Mouse (Mus musculus): ENCODE measurements around the gene Vsig8. TPM values are rescaled to one million over a fixed set of nuclear protein-coding genes. Genes with fewer than 3 reads are reported as not detected.
A peak's percentile ranks its signal among the peaks of the same experiment; 100 is the strongest.

Gene Vsig8
- polyA plus RNA-seq, 1 experiment from 2014 or later, result 0.04 TPM

DNA sequence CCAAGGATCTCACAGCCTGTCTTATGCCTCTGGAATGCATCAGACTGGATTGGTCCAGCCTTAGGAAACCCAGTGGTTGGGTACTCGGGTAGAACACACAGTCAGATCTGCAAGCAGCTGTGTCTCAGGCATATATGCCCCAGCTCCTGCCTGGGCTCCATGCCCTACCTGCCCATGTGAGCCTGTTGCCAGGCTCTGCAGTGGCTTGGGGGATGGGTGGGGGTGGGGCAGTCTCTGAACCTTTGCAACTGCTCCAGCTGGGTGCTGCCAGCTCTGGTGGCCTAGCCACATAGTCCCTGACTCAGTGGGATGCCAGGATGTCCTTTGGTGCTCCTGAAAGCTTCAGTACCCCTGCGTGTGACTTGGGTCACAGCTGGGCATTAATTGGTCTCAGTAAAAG is 6.4 kb upstream of the Vsig8 start:
- peaks cover 5% of the 10 kb centered on the region for H3K27me3 ChIP-seq
- ATAC-seq (no peak), DNase-seq (ENCODE audit: low read depth, low spot score) (no peak)
- no peak for TF ChIP-seq CTCF (IDR thresholded peaks at IDR 0.05)
- CTCF ChIA-PET, result no interaction called here
- in situ Hi-C loops (cut with MboI; ENCODE audit: low pct_unique_long_range_greater_than_20kb), result loop anchor here (25.0 kb wide), 1 partner anchor 838 kb away; no protein-coding TSS in a partner anchor
- POLR2A ChIA-PET, result no interaction called here

DNA sequence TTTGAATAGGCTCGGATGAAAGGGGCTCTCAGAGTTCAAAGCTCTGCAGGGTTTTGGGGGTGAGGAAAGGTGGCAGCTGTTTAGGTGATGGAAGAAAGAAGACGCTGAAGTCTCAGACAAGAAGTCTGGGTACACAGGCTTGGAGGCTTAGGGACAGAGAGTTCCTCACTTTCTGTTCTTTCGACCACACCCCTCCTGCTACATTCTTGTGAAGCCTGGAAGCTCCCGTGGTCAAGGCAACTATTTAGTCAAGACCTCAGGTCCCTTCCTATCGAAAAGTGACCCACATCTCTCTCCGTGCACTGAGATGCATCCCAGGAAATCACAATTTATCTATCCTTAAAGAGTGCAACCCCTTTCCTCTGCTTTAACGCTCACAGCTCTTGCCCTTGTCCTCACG is 6.0 kb upstream of the Vsig8 start:
- POLR2A ChIA-PET, result no interaction called here
- peaks cover 5% of the 10 kb centered on the region for H3K27me3 ChIP-seq
- DNase-seq (ENCODE audit: low read depth, low spot score) (no peak), ATAC-seq (no peak)
- CTCF ChIA-PET, result no interaction called here
- no peak for TF ChIP-seq CTCF (IDR thresholded peaks at IDR 0.05)
- in situ Hi-C loops (cut with MboI; ENCODE audit: low pct_unique_long_range_greater_than_20kb), result loop anchor here (25.0 kb wide), 1 partner anchor 838 kb away; no protein-coding TSS in a partner anchor

DNA sequence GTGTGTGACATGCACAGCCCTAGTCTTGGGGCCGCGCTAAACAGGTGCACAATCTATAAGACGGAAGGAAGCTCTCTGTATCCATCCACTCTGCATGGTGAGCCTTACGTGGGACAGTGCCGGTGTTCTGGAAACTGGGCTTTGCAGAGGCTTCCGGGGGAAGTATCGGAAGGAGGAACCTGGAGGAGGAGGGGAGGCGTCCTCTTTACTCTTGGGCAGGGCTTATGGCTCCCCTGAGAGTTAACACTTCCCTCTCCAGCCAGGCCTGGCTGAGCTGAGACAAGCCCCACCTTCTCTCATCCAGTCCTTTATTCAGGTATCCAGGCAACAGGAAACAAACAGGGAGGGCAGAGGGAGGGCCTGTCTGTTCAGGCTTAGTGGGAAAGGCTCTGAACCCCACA is 5.2 kb upstream of the Vsig8 start:
- CTCF ChIA-PET, result no interaction called here
- no peaks in the 10 kb centered on the region for H3K27me3 ChIP-seq
- ATAC-seq (no peak), DNase-seq (ENCODE audit: low read depth, low spot score) (no peak)
- no peak for TF ChIP-seq CTCF (IDR thresholded peaks at IDR 0.05)
- POLR2A ChIA-PET, result no interaction called here
- in situ Hi-C loops (cut with MboI; ENCODE audit: low pct_unique_long_range_greater_than_20kb), result no loop called here

- TF ChIP-seq CTCF (IDR thresholded peaks at IDR 0.05), result no peak
- ChIA-PET POLR2A (no interaction called here), CTCF (interaction anchor here (0.8 kb wide), 1 partner anchor 12 kb away, joined by 3 read pairs; no protein-coding TSS in a partner anchor)
- H3K27me3 ChIP-seq, result no peaks in the 10 kb centered on the region
- in situ Hi-C loops (cut with MboI; ENCODE audit: low pct_unique_long_range_greater_than_20kb), result no loop called here
- no peak for DNase-seq (ENCODE audit: low read depth, low spot score)
- ATAC-seq, result no peak
These were observed 4.7 kb upstream of the Vsig8 start for GRCm38 (mm10) chr1:172551009-172551408.

DNA sequence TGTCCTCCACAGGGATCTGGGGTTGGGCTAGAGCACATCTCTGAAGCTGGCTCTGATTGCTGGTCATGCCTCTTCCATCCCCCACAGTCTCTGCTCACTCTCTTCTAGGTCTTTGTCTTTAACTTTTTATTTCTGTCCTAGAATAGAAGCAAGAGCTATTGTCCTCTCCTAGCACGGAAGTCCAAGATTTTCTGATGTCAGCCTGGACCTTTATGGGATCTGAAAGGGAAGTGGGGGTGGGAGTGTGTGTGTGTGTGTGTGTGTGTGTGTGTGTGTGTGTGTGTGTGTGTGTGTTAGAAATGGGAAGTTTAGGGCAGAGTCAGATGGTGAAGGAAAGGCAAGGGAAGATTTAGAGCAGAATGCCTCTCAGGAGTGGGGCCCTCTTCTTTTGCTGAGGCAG is 3.1 kb upstream of the Vsig8 start:
- ChIA-PET CTCF (no interaction called here), POLR2A (no interaction called here)
- ATAC-seq (no peak), DNase-seq (ENCODE audit: low read depth, low spot score) (no peak)
- in situ Hi-C loops (cut with MboI; ENCODE audit: low pct_unique_long_range_greater_than_20kb), result no loop called here
- H3K27me3 ChIP-seq, result no peaks in the 10 kb centered on the region
- TF ChIP-seq CTCF (IDR thresholded peaks at IDR 0.05), result no peak

DNA sequence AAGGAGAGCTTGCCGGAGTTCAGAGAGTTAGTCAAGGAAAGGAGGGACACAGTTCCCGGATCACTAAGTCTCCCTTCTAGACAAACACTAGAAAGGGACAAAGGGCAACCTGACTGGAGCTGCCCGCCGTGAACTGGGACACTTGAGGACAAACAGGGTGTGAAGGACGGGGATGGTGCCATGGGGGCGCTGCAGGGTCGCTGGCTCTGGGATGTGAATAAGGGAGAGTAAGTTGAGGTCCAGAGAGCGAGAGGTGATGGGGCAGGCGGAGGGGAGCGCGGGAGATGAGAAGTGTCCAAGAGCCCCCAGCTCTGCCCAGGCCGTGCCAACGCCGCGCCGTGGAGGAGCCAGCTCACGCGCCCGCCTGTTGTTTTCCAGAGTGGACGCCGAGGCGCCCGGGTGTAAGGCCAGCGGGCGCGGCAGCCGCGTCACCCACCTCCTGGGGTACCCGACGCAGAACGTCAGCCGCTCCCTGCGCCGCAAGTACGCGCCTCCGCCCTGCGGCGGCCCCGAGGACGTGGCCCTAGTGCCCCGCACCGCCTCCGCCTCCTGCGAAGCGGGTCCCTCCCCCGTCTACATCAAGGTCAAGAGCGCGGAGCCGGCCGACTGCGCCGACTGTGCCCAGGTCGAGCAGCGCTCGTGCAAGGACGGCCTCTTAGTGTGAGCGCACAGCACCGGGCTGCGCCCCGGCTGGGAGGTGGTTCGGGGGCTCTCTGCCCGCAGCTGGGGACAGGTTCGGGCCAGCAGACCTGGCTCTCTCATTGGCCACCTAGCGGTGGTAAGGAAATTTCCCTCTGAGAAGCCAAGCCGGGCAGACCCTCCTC is 7.1 kb downstream of the Vsig8 start:
- no peak for DNase-seq (ENCODE audit: low read depth, low spot score)
- ChIA-PET POLR2A (no interaction called here), CTCF (interaction anchor here (0.7 to 1.9 kb wide), 10 partner anchors 9 to 60 kb away, joined by 3 to 8 read pairs (median 3); no protein-coding TSS in a partner anchor)
- H3K27me3 ChIP-seq, result peaks cover 12% of the 10 kb centered on the region
- in situ Hi-C loops (cut with MboI; ENCODE audit: low pct_unique_long_range_greater_than_20kb), result no loop called here
- no peak for TF ChIP-seq CTCF (IDR thresholded peaks at IDR 0.05)
- peak; percentile 91 for ATAC-seq

- POLR2A ChIA-PET, result no interaction called here
- peaks cover 12% of the 10 kb centered on the region for H3K27me3 ChIP-seq
- ATAC-seq, result no peak
- no peak for DNase-seq (ENCODE audit: low read depth, low spot score)
- CTCF ChIA-PET, result interaction anchor here (0.7 to 1.9 kb wide), 8 partner anchors 9 to 56 kb away, joined by 3 to 8 read pairs (median 4); no protein-coding TSS in a partner anchor
- TF ChIP-seq CTCF (IDR thresholded peaks at IDR 0.05), result no peak
- in situ Hi-C loops (cut with MboI; ENCODE audit: low pct_unique_long_range_greater_than_20kb), result no loop called here
These were observed 7.7 kb downstream of the Vsig8 start for GRCm38 (mm10) chr1:172563465-172563828.

DNA sequence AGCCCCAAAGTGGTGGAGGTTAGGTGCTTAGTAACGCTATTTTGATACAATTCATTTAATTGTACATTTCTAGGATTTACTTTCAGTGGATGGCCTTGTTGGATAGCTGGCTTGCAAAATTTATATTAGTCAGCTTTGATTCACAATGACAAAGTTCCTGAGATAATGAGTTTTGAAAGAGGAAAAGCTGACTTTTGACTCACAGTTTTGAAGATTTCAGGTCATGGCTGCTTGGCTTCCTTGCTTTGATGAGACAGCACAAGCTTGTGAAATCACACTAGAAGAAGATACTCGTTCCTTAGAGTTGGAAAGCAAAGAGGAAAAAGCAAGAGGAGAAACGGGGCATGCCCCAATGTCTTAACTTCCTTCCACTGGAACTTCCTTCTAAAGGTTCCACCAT is 10.4 kb downstream of the Vsig8 start:
- peaks cover 12% of the 10 kb centered on the region for H3K27me3 ChIP-seq
- TF ChIP-seq CTCF (IDR thresholded peaks at IDR 0.05), result no peak
- ChIA-PET POLR2A (no interaction called here), CTCF (no interaction called here)
- in situ Hi-C loops (cut with MboI; ENCODE audit: low pct_unique_long_range_greater_than_20kb), result no loop called here
- DNase-seq (ENCODE audit: low read depth, low spot score) (no peak), ATAC-seq (no peak)

GRCm38 (mm10) chr1:172567758-172568157 is 12.0 kb downstream of the Vsig8 start:
- no peak for DNase-seq (ENCODE audit: low read depth, low spot score)
- in situ Hi-C loops (cut with MboI; ENCODE audit: low pct_unique_long_range_greater_than_20kb), result no loop called here
- TF ChIP-seq CTCF (IDR thresholded peaks at IDR 0.05), result no peak

GRCm38 (mm10) chr1:172580116-172580515 is 24.4 kb downstream of the Vsig8 start:
- ChIA-PET CTCF (no interaction called here), POLR2A (no interaction called here)
- ATAC-seq (no peak), DNase-seq (ENCODE audit: low read depth, low spot score) (no peak)
- in situ Hi-C loops (cut with MboI; ENCODE audit: low pct_unique_long_range_greater_than_20kb), result no loop called here
- peaks cover 8% of the 10 kb centered on the region for H3K27me3 ChIP-seq
- no peak for TF ChIP-seq CTCF (IDR thresholded peaks at IDR 0.05)

More at GRCm38 (mm10) chr1:172567758-172568157, 12.0 kb downstream of the Vsig8 start:
- H3K27me3 ChIP-seq, result peaks cover 12% of the 10 kb centered on the region
- POLR2A ChIA-PET, result no interaction called here
- CTCF ChIA-PET, result interaction anchor here (1.4 kb wide), 1 partner anchor 39 kb away, joined by 3 read pairs; no protein-coding TSS in a partner anchor
- ATAC-seq, result no peak

DNA sequence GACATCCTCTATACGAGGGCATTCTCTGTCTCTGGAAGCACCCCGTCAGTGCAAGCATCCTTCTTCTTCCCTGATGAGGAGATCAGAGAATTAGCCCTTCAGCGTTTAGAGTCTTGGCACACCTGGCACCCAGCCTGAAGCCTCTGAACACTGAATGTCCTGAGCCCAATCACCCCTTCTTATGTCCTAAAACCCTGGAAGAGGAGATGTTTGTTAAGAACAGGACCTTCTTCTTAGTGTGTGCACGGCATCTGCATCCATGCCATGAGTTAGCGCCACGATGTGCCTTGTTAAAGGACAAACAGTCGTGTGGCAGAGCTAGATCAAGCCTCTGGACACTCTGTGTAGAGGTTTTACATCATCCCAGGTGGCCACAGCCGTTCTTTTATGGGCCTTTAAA is 26.7 kb downstream of the Vsig8 start:
- TF ChIP-seq CTCF (IDR thresholded peaks at IDR 0.05), result no peak
- DNase-seq (ENCODE audit: low read depth, low spot score) (no peak), ATAC-seq (no peak)
- ChIA-PET CTCF (no interaction called here), POLR2A (no interaction called here)
- in situ Hi-C loops (cut with MboI; ENCODE audit: low pct_unique_long_range_greater_than_20kb), result no loop called here
- H3K27me3 ChIP-seq, result peaks cover 12% of the 10 kb centered on the region

Measured in Patski (cell line).